Mouse (Mus musculus): ENCODE results near the gene Hs3st6. TPM values are rescaled to one million over a fixed set of nuclear protein-coding genes. Genes with fewer than 3 reads are reported as not detected.
"Not testable (repeated sequence)": the region's sequence is repeated elsewhere in the genome, so short reads cannot be mapped to it uniquely, and the experiment has no call there.

Hs3st6 gene
- total RNA-seq (2021): not detected
- long read RNA-seq, experiment 1, partial matches to known transcripts: 0 of 1 reads
- long read RNA-seq, experiment 1, other reads (novel, unspliced or antisense): 0 of 1 reads
- long read RNA-seq, experiment 2: 0 reads

- no peak for DNase-seq
- intact Hi-C loops (cut with DNase I): no loop called here
These were observed at the start of gene Hs3st6 for GRCm38 (mm10) chr17:24752415-24753394. TSS of gene Hs3st6 (plus strand) at chr17:24752988.

GRCm38 (mm10) chr17:24705821-24706220 lies 47.0 kb upstream of the Hs3st6 start:
- intact Hi-C loops (cut with DNase I): no loop called here
- no peak for DNase-seq

GRCm38 (mm10) chr17:24706982-24707800 lies 45.6 kb upstream of the Hs3st6 start, which contains the start of gene Tbl3:
TSS of gene Tbl3 (minus strand) at chr17:24707660.
- peak; percentile 85 to 90 for DNase-seq
- intact Hi-C loops (cut with DNase I): no loop called here

- intact Hi-C loops (cut with DNase I): no loop called here
- no peak for DNase-seq
These were observed 44.9 kb upstream of the Hs3st6 start for GRCm38 (mm10) chr17:24707801-24708425.

GRCm38 (mm10) chr17:24708646-24709045 lies 44.1 kb upstream of the Hs3st6 start:
- intact Hi-C loops (cut with DNase I): no loop called here
- DNase-seq: no peak

- intact Hi-C loops (cut with DNase I): no loop called here
- DNase-seq: no peak
These were observed 37.2 kb upstream of the Hs3st6 start for GRCm38 (mm10) chr17:24715556-24715955.

- intact Hi-C loops (cut with DNase I): no loop called here
- DNase-seq: no peak
These were observed 36.6 kb upstream of the Hs3st6 start for GRCm38 (mm10) chr17:24716166-24716682.

GRCm38 (mm10) chr17:24717943-24718342 lies 34.8 kb upstream of the Hs3st6 start, which contains the start of the genes Rnf151 and Rps2:
TSS of gene Rnf151 (minus strand) at chr17:24718063.
TSS of gene Rps2 (plus strand) at chr17:24718116.
- DNase-seq: no peak
- intact Hi-C loops (cut with DNase I): no loop called here

GRCm38 (mm10) chr17:24718938-24719337 lies 33.9 kb upstream of the Hs3st6 start:
- DNase-seq; intact Hi-C loops (cut with DNase I): not testable (repeated sequence)

- intact Hi-C loops (cut with DNase I): no loop called here
- peak; percentile 93 to 97 for DNase-seq
These were observed 33.1 kb upstream of the Hs3st6 start for GRCm38 (mm10) chr17:24719494-24720222.

GRCm38 (mm10) chr17:24720616-24721015 lies 32.2 kb upstream of the Hs3st6 start:
- DNase-seq; intact Hi-C loops (cut with DNase I): not testable (repeated sequence)

- DNase-seq; intact Hi-C loops (cut with DNase I): not testable (repeated sequence)
These were observed 31.3 kb upstream of the Hs3st6 start for GRCm38 (mm10) chr17:24721383-24721955.

GRCm38 (mm10) chr17:24722220-24722924 lies 30.4 kb upstream of the Hs3st6 start:
- no peak for DNase-seq
- intact Hi-C loops (cut with DNase I): no loop called here

GRCm38 (mm10) chr17:24723122-24723880 lies 29.5 kb upstream of the Hs3st6 start:
- no peak for DNase-seq
- intact Hi-C loops (cut with DNase I): no loop called here

- intact Hi-C loops (cut with DNase I): no loop called here
- no peak for DNase-seq
These were observed 29.0 kb upstream of the Hs3st6 start for GRCm38 (mm10) chr17:24723881-24724180.

- DNase-seq: peak; percentile 97
- intact Hi-C loops (cut with DNase I): no loop called here
These were observed 28.6 kb upstream of the Hs3st6 start, which contains the start of gene Ndufb10 for GRCm38 (mm10) chr17:24724184-24724583. TSS of gene Ndufb10 (minus strand) at chr17:24724478.

- no peak for DNase-seq
- intact Hi-C loops (cut with DNase I): no loop called here
These were observed 27.0 kb upstream of the Hs3st6 start for GRCm38 (mm10) chr17:24725637-24726390.

Data from gastrocnemius, postnatal 36 days (tissue).